Mouse (Mus musculus) embryonic facial prominence, embryonic 14.5 days (tissue): Measurements from ENCODE around the gene Tmem63a. TPM values are rescaled to one million over a fixed set of nuclear protein-coding genes. Genes with fewer than 3 reads are reported as not detected.

ENCODE experiments used
- ATAC-seq: fragments of 200-750 bp; cut with Nextera tagmentation; 2 replicates; pipeline ENCODE4 v1.8.0; 2017; ENCODE audit warnings: low read depth, moderate number of reproducible peaks, moderate TSS enrichment
- DNase-seq: peaks from one replicate; pipeline ENCODE4 v3.0.0-alpha.2; 2015; ENCODE audit warnings: low spot score
- H3K27ac ChIP-seq: fragments of 300-500 bp; sonication (generic); replicated peaks from 2 replicates; pipeline ENCODE4 v1.5.1; 2014; ENCODE audit warnings: low read depth, mild to moderate bottlenecking, low read length, moderate library complexity
- H3K27me3 ChIP-seq: fragments of 300-500 bp; sonication (generic); replicated peaks from 2 replicates; pipeline ENCODE4 v1.6.1; 2014; ENCODE audit warnings: low read length; ENCODE audit not compliant: control insufficient read depth, insufficient read depth
- H3K36me3 ChIP-seq: fragments of 300-500 bp; sonication (generic); 2 replicates; pipeline ENCODE4 v1.6.1; 2014; ENCODE audit warnings: low read length, mixed read lengths; ENCODE audit not compliant: control insufficient read depth, insufficient read depth
- H3K4me1 ChIP-seq: fragments of 300-500 bp; sonication (generic); 2 replicates; pipeline ENCODE4 v1.6.1; 2014; ENCODE audit warnings: antibody characterized with exemption, low read length; ENCODE audit not compliant: control insufficient read depth, insufficient read depth
- H3K4me2 ChIP-seq: fragments of 300-500 bp; sonication (generic); 2 replicates; pipeline ENCODE4 v1.6.1; 2014; ENCODE audit warnings: low read depth, mild to moderate bottlenecking, low read length, moderate library complexity, mixed read lengths
- H3K4me3 ChIP-seq: fragments of 300-500 bp; sonication (generic); 2 replicates; pipeline ENCODE4 v1.5.1; 2014; ENCODE audit warnings: low read depth, mild to moderate bottlenecking, low read length
- H3K9ac ChIP-seq: fragments of 300-500 bp; sonication (generic); 2 replicates; pipeline ENCODE4 v1.6.1; 2014; ENCODE audit warnings: low read depth, mild to moderate bottlenecking, low read length, moderate library complexity, mixed read lengths
- H3K9me3 ChIP-seq: fragments of 300-500 bp; sonication (generic); 2 replicates; pipeline ENCODE4 v1.6.1; 2016; ENCODE audit warnings: low read length; ENCODE audit not compliant: control insufficient read depth
- WGBS: fragments of 180-500 bp; shearing (Covaris S2); extraction: QIAGEN DNeasy Blood & Tissue Kit; methylation state at CpG from one replicate; pipeline ENCODE4 v1.1.7; 2014; 5-methylcytosine and 5-hydroxymethylcytosine counted together
- polyA plus RNA-seq: library from polyadenylated mRNA; unstranded; fragments of >200 nt; fragmentation: Nextera tagmentation; extraction: Ambion mirVana; gene quantifications from 2 replicates; pipeline ENCODE4 v1.2.1, GENCODE M21; 2014

Gene Tmem63a
- polyA plus RNA-seq, 1 experiment from 2014 or later: 13.2 TPM

DNA sequence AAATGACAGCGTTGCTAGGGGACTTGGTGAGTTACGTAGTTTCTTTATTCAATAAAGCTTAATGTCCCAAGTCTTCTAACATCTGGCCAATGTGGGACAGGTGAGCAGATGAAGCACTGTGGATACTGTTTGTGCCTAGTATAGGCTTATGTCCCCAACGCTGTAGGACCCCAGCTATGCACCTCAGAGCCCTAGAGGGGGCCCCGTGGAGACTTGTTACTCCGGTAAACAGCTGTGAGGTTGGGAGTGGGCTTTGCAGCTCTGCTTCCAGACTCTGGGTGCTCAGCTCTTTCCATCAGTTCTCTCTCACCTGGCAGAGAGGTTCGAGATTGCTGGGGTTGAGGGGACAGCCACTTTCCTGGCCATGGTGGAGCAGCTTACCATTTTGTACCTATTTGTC lies 36.8 kb upstream of the Tmem63a start:
- Histone ChIP-seq H3K27ac (no peak overlapping the region), H3K9me3 (no peaks in the 10 kb centered on the region), H3K4me2 (peak overlapping the region; percentile 79), H3K4me3 (peak overlapping the region; percentile 65), H3K27me3 (no peaks in the 10 kb centered on the region), H3K36me3 (peaks cover 36% of the 10 kb centered on the region), H3K4me1 (peaks cover 7% of the 10 kb centered on the region; the same call in 1 of the 2 replicates), H3K9ac (peak overlapping the region; percentile 83)
- WGBS: 72% methylated on average over 6 of the region's 6 CpGs
- ATAC-seq (no peak), DNase-seq (no peak)

DNA sequence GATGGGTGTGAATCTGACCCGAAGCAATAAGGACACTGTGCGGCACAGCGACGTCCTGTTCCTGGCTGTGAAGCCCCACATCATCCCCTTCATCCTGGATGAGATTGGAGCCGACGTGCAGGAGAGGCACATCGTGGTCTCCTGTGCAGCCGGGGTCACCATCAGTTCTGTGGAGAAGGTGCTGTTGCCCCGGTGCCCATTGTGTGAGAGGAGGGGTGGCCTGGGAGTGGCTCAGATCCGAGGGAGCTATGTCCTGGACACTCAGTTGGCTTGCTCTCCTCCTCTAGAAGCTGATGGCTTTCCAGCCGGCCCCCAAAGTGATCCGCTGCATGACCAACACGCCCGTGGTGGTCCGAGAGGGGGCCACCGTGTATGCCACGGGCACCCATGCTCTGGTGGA lies 36.3 kb upstream of the Tmem63a start:
- Histone ChIP-seq H3K4me1 (peaks cover 7% of the 10 kb centered on the region; the same call in 1 of the 2 replicates), H3K27ac (no peak overlapping the region), H3K9me3 (no peaks in the 10 kb centered on the region), H3K4me2 (no peak overlapping the region), H3K4me3 (no peak overlapping the region), H3K36me3 (peaks cover 36% of the 10 kb centered on the region), H3K9ac (no peak overlapping the region), H3K27me3 (no peaks in the 10 kb centered on the region)
- no peak for ATAC-seq
- WGBS: 90% methylated on average over 17 of the region's 17 CpGs
- no peak for DNase-seq

DNA sequence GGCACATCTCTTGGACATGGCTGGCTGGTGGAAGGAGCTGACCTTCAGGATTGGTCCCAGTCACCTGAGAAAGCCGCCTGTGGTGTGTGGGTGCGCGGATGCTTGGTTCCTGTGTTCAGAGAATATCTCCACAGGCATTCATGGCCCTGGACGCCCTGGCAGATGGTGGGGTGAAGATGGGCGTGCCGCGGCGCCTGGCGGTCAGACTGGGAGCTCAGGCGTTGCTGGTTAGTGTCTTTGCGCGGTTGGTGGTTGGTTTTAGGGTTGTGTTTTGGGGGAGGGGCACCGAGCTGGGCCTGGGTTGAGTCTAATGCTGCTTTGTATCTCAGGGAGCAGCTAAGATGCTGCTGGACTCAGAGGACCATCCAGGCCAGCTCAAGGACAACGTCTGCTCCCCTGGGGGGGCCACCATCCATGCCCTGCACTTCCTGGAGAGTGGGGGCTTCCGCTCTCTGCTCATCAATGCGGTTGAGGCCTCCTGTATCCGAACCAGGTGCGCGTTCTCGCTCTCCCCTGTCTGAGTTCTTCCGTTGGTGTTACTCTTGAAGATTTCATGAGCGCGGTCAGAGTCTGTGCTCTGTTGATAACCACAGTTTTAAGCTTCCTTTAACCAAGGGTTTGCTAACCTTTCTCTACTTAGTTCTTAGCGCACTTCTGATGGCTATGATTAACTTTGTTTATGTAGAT lies 35.5 kb upstream of the Tmem63a start:
- Histone ChIP-seq H3K27ac (no peak overlapping the region), H3K9me3 (no peaks in the 10 kb centered on the region), H3K27me3 (no peaks in the 10 kb centered on the region), H3K36me3 (peaks cover 36% of the 10 kb centered on the region), H3K4me1 (peaks cover 11% of the 10 kb centered on the region), H3K9ac (no peak overlapping the region), H3K4me2 (no peak overlapping the region), H3K4me3 (no peak overlapping the region)
- ATAC-seq (no peak), DNase-seq (no peak)
- 92% methylated on average over 23 of the region's 24 CpGs for WGBS

GRCm38 (mm10) chr1:180911138-180911537 lies 31.0 kb upstream of the Tmem63a start:
- Histone ChIP-seq H3K9me3 (no peaks in the 10 kb centered on the region), H3K36me3 (peaks cover 30% of the 10 kb centered on the region), H3K4me3 (no peak overlapping the region), H3K4me1 (peaks cover 14% of the 10 kb centered on the region), H3K9ac (no peak overlapping the region), H3K4me2 (peak overlapping the region; percentile 46), H3K27ac (no peak overlapping the region), H3K27me3 (no peaks in the 10 kb centered on the region)
- peak; percentile 82 for DNase-seq
- ATAC-seq: no peak
- 45% methylated on average over 8 of the region's 8 CpGs for WGBS

DNA sequence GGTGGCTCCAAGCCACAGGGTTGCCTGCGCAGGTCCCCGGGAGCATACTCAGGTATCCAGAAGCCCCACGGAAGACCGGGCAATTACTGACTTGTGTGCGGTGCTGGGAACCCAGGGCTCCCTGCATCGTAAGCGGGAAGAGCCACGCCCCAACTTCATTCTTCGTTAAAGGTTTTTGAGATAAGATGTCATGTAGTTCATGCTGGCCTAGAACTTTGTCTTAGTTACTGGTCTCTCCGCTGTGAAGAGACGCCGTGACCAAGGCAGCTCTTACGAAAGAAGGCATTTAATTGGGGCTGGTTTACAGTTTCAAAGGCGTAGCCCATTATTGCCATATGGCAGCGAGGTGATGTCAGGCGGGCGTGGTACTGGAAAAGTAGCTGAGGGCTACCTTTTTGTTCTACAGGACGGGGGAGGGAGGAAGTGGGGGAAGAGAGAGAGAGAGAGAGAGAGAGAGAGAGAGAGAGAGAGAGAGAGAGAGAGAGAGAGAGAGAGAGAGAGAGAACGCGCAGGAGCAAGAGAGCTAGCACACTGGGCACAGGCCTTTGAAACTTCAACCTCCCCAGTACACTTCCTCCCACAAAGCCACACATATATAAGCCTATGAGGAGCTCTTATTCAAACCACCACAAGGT lies 30.4 kb upstream of the Tmem63a start:
- H3K9ac ChIP-seq: no peak overlapping the region
- H3K27me3 ChIP-seq: no peaks in the 10 kb centered on the region
- no peak overlapping the region for H3K4me3 ChIP-seq
- ATAC-seq: peak; percentile 45
- H3K4me2 ChIP-seq: peak overlapping the region; percentile 46
- WGBS: 36% methylated on average over 20 of the region's 20 CpGs
- peak; percentile 64 for DNase-seq
- H3K36me3 ChIP-seq: peaks cover 24% of the 10 kb centered on the region
- no peaks in the 10 kb centered on the region for H3K9me3 ChIP-seq
- no peak overlapping the region for H3K27ac ChIP-seq
- H3K4me1 ChIP-seq: peaks cover 14% of the 10 kb centered on the region

DNA sequence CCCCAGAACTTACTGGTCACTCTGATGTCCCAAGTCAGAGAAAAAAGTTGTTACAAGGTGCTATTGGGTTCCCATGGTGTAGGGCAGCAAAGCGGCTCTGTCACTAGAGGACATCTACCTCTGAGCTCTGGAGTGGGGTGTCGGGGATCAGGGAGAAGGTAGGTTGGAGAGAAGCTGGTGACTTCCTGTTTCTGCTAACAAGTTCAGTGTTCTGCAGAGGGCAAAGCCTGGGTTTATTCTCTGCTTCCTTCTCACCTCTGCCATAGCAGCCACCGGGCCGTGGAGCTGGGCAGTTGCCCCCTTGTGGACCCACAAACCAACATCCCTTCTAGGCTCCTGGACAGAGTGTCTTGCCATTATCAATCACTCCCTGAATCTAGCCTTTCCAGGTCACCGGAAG lies 29.4 kb upstream of the Tmem63a start:
- Histone ChIP-seq H3K27me3 (no peaks in the 10 kb centered on the region), H3K9me3 (no peaks in the 10 kb centered on the region), H3K4me2 (no peak overlapping the region), H3K9ac (no peak overlapping the region), H3K36me3 (peaks cover 14% of the 10 kb centered on the region), H3K27ac (peak overlapping the region; percentile 55), H3K4me1 (peaks cover 14% of the 10 kb centered on the region), H3K4me3 (no peak overlapping the region)
- ATAC-seq (no peak), DNase-seq (no peak)
- 87% methylated on average over 5 of the region's 5 CpGs for WGBS

DNA sequence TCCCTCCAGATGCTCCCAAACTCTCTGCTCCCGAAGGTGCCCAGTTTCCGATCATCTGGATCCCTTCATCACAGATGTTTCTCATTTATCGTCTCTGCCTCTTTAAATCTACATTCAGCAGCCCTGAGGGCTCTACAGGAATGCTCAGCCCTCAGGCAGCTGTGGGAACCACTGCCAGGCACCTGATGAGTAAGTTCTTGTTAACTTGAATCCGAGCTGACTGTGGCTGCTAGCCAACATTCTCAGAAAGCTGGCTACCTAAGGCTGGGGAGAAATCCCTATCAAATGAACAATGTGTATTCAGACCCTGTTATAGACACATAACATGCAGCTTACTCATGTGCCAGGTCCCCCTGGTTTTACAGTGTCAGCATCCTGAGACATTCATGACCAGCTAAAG lies 28.3 kb upstream of the Tmem63a start:
- H3K36me3 ChIP-seq: peaks cover 4% of the 10 kb centered on the region; the same call in 1 of the 2 replicates
- peak overlapping the region; percentile 63; the same call in 1 of the 2 replicates for H3K27ac ChIP-seq
- 15% methylated on average over 4 of the region's 4 CpGs for WGBS
- H3K27me3 ChIP-seq: no peaks in the 10 kb centered on the region
- H3K4me1 ChIP-seq: peaks cover 14% of the 10 kb centered on the region
- H3K4me3 ChIP-seq: no peak overlapping the region
- H3K9me3 ChIP-seq: no peaks in the 10 kb centered on the region
- H3K4me2 ChIP-seq: no peak overlapping the region
- ATAC-seq (peak; percentile 78), DNase-seq (peak; percentile 95)
- H3K9ac ChIP-seq: no peak overlapping the region

GRCm38 (mm10) chr1:180916425-180916824 lies 25.7 kb upstream of the Tmem63a start:
- no peaks in the 10 kb centered on the region for H3K9me3 ChIP-seq
- peaks cover 12% of the 10 kb centered on the region for H3K4me1 ChIP-seq
- no peak for ATAC-seq
- H3K9ac ChIP-seq: no peak overlapping the region
- H3K27ac ChIP-seq: no peak overlapping the region
- no peaks in the 10 kb centered on the region for H3K27me3 ChIP-seq
- H3K4me3 ChIP-seq: no peak overlapping the region
- no peaks in the 10 kb centered on the region for H3K36me3 ChIP-seq
- H3K4me2 ChIP-seq: no peak overlapping the region
- no peak for DNase-seq
- 83% methylated on average over 11 of the region's 11 CpGs for WGBS

GRCm38 (mm10) chr1:180917053-180917452 lies 25.1 kb upstream of the Tmem63a start:
- DNase-seq: no peak
- ATAC-seq: no peak
- H3K9ac ChIP-seq: no peak overlapping the region
- no peak overlapping the region for H3K4me2 ChIP-seq
- H3K9me3 ChIP-seq: no peaks in the 10 kb centered on the region
- WGBS: 44% methylated on average over 1 of the region's 1 CpGs
- H3K27ac ChIP-seq: no peak overlapping the region
- no peak overlapping the region for H3K4me3 ChIP-seq
- H3K4me1 ChIP-seq: peaks cover 8% of the 10 kb centered on the region
- no peaks in the 10 kb centered on the region for H3K36me3 ChIP-seq
- H3K27me3 ChIP-seq: no peaks in the 10 kb centered on the region
